Mouse (Mus musculus) C2C12 (cell line): ENCODE data around the gene Myo15.

Experiments
- CEBPB ChIP-seq: IDR thresholded peaks from one replicate; pipeline ENCODE4 v1.6.1; 2011; ENCODE audit warnings: low read depth, mild to moderate bottlenecking, control low read depth, moderate library complexity
- CTCF ChIP-seq: IDR thresholded peaks from one replicate; pipeline ENCODE4 v1.5.1; 2011; ENCODE audit not compliant: control insufficient read depth, insufficient read depth, insufficient read length
- MAX ChIP-seq: IDR thresholded peaks from one replicate; pipeline ENCODE4 v1.6.1; 2011; ENCODE audit warnings: mild to moderate bottlenecking, control low read depth
- MYOD1 ChIP-seq: IDR thresholded peaks from one replicate; pipeline ENCODE4 v1.6.1; 2011; ENCODE audit warnings: low read depth; ENCODE audit not compliant: control insufficient read depth, insufficient read length
- USF1 ChIP-seq: IDR thresholded peaks from one replicate; pipeline ENCODE4 v1.6.1; 2011; ENCODE audit warnings: low read depth, mild to moderate bottlenecking, control low read depth, moderate library complexity

GRCm38 (mm10) chr11:60557675-60558074 lies 88.5 kb downstream of the Myo15 start:
- TF ChIP-seq CTCF (no peak), USF1 (no peak), MYOD1 (no peak), MAX (no peak), CEBPB (no peak)
